Mouse (Mus musculus): ENCODE results near the gene Actr5.

DNA sequence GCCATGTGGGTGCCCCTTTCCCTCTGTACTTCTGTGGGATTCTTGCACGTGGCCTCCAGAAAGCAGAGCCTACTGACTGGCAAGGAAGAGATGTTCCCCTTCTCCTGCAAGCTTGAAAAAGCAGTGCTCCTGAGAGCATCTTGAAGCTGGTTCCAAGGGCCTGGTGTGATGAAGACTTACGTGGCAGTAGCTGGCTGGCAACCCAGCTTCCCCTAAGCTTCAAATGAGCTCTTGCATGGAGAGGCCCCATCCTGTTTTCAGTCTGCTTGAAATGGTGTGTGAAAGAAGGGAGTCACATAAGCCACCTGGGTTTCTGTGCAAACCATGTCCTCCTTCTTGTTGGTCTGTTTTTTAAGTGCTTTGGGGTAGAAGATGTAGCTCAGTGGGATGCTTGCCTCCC is 17.9 kb downstream of the Actr5 start:
- TF ChIP-seq CTCF (IDR thresholded peaks at IDR 0.05; ENCODE audit: low read depth) (no peak), EP300 (IDR thresholded peaks at IDR 0.05; ENCODE audit: low read depth) (no peak)

Data from liver, embryonic 14.5 days (tissue).